Mouse (Mus musculus) lung, embryonic 16.5 days (tissue): ENCODE results near the gene Ubash3a. TPM values are rescaled to one million over a fixed set of nuclear protein-coding genes. Genes with fewer than 3 reads are reported as not detected.

Experiments used
- ATAC-seq: fragments of 200-750 bp; cut with Nextera tagmentation; 2 replicates; pipeline ENCODE4 v1.8.0; 2017; ENCODE audit warnings: low read depth, mild to moderate bottlenecking, moderate library complexity
- H3K27ac ChIP-seq: fragments of 300-500 bp; sonication (generic); 2 replicates; pipeline ENCODE4 v1.5.1; 2014; ENCODE audit warnings: mild to moderate bottlenecking, control low read depth, low read length
- H3K27me3 ChIP-seq: fragments of 300-500 bp; sonication (generic); 2 replicates; pipeline ENCODE4 v1.6.1; 2014; ENCODE audit warnings: low read depth, low read length, mixed read lengths; ENCODE audit not compliant: control insufficient read depth, insufficient read depth
- H3K36me3 ChIP-seq: fragments of 300-500 bp; sonication (generic); 2 replicates; pipeline ENCODE4 v1.6.1; 2014; ENCODE audit warnings: low read length; ENCODE audit not compliant: control insufficient read depth, insufficient read depth
- H3K4me1 ChIP-seq: fragments of 300-500 bp; sonication (generic); replicated peaks from 2 replicates; pipeline ENCODE4 v1.6.1; 2014; ENCODE audit warnings: low read length, mixed read lengths; ENCODE audit not compliant: control insufficient read depth, insufficient read depth
- H3K4me2 ChIP-seq: fragments of 300-500 bp; sonication (generic); 2 replicates; pipeline ENCODE4 v1.6.1; 2014; ENCODE audit warnings: low read depth, low read length, control low read depth
- H3K4me3 ChIP-seq: fragments of 300-500 bp; sonication (generic); 2 replicates; pipeline ENCODE4 v1.5.1; 2014; ENCODE audit warnings: mild to moderate bottlenecking, low read length, control low read depth
- H3K9ac ChIP-seq: fragments of 300-500 bp; sonication (generic); 2 replicates; pipeline ENCODE4 v1.6.1; 2014; ENCODE audit warnings: low read length, control low read depth
- H3K9me3 ChIP-seq: fragments of 300-500 bp; sonication (generic); 2 replicates; pipeline ENCODE4 v1.6.1; 2016; ENCODE audit warnings: low read length; ENCODE audit not compliant: control insufficient read depth
- WGBS: fragments of 180-500 bp; shearing (Covaris S2); extraction: QIAGEN DNeasy Blood & Tissue Kit; methylation state at CpG from one replicate; pipeline ENCODE4 v1.1.7; 2014; 5-methylcytosine and 5-hydroxymethylcytosine counted together
- polyA plus RNA-seq: library from polyadenylated mRNA; unstranded; fragments of >200 nt; fragmentation: Nextera tagmentation; extraction: Ambion mirVana; gene quantifications from 2 replicates; pipeline ENCODE4 v1.2.1, GENCODE M21; 2015

Gene Ubash3a
- polyA plus RNA-seq, 1 experiment from 2014 or later, result 0.90 TPM

GRCm38 (mm10) chr17:31208654-31209053 is 981 bp downstream of the Ubash3a start:
- no peak overlapping the region for H3K9ac ChIP-seq
- H3K4me1 ChIP-seq, result no peaks in the 10 kb centered on the region
- 82% methylated on average over 8 of the region's 8 CpGs for WGBS
- H3K4me3 ChIP-seq, result no peak overlapping the region
- H3K27me3 ChIP-seq, result no peaks in the 10 kb centered on the region
- H3K4me2 ChIP-seq, result no peak overlapping the region
- H3K9me3 ChIP-seq, result no peaks in the 10 kb centered on the region
- no peaks in the 10 kb centered on the region for H3K36me3 ChIP-seq
- no peak overlapping the region for H3K27ac ChIP-seq
- ATAC-seq, result no peak

DNA sequence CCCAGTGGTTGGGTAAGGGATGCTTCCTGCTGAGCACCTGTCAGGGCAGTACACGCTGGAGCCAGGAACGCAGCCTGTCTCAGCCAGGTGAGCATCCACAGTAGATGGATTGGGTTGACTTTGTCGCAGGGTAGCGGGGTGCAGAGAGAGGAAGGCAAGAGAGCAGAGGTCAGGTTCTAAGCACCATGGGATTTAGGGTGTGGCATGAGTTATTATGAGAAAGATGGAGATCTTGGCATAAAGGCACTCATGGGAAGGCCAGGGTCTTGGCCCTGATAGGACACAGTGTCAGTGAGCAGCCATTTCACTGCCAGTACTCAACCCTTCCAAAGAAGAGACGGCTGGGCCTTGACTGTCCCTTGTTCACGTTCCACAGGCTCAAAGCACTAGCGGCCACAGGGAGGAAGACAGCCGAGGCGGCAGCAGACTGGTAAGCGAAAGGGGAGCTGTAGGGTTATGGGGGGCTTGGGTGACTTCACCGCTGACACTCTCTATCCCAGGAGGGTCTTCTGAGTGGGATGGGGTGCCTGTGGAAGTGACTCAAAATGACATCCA is 1.8 kb downstream of the Ubash3a start:
- WGBS, result 85% methylated on average over 11 of the region's 11 CpGs
- no peak for ATAC-seq

GRCm38 (mm10) chr17:31210299-31210698 is 2.6 kb downstream of the Ubash3a start:
- Histone ChIP-seq H3K27me3 (no peaks in the 10 kb centered on the region), H3K27ac (no peak overlapping the region), H3K36me3 (no peaks in the 10 kb centered on the region), H3K4me2 (no peak overlapping the region), H3K4me3 (no peak overlapping the region), H3K9ac (no peak overlapping the region), H3K4me1 (no peaks in the 10 kb centered on the region), H3K9me3 (no peaks in the 10 kb centered on the region)
- no peak for ATAC-seq
- 79% methylated on average over 7 of the region's 7 CpGs for WGBS

More for the DNA sequence above, 1.8 kb downstream of the Ubash3a start:
- Histone ChIP-seq H3K9me3 (no peaks in the 10 kb centered on the region), H3K4me1 (no peaks in the 10 kb centered on the region), H3K4me2 (no peak overlapping the region), H3K36me3 (no peaks in the 10 kb centered on the region), H3K9ac (no peak overlapping the region), H3K4me3 (no peak overlapping the region), H3K27ac (no peak overlapping the region), H3K27me3 (no peaks in the 10 kb centered on the region)

DNA sequence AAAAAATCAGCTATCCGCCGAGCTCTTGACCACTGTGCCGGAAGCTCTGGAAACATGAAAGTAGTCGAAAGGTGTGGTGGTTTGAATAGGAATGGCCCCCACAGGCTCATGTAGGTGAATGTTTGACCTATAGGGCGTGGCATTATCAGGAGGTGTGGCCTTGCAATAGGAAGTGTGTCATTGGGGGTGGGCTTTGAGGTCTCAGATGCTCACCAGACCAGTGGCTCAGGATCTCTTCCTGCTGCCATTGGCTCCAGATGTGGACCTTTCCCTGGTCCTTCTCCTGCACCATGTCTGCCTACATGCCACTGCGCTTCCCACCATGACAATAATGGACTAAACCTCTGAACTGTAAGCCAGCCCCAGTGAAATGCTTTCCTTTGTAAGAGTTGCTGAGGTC is 4.2 kb downstream of the Ubash3a start:
- Histone ChIP-seq H3K4me1 (no peaks in the 10 kb centered on the region), H3K36me3 (no peaks in the 10 kb centered on the region), H3K27ac (no peak overlapping the region), H3K9me3 (no peaks in the 10 kb centered on the region), H3K9ac (no peak overlapping the region), H3K27me3 (no peaks in the 10 kb centered on the region), H3K4me3 (no peak overlapping the region), H3K4me2 (no peak overlapping the region)
- 81% methylated on average over 6 of the region's 6 CpGs for WGBS
- ATAC-seq, result no peak

GRCm38 (mm10) chr17:31216068-31216955 is 8.6 kb downstream of the Ubash3a start:
- WGBS, result 40% methylated on average over 5 of the region's 5 CpGs
- Histone ChIP-seq H3K4me3 (no peak overlapping the region), H3K27ac (0 out of 2 replicates have a peak overlapping the region, but pooled peaks have one; percentile 23), H3K9me3 (no peaks in the 10 kb centered on the region), H3K9ac (no peak overlapping the region), H3K4me2 (no peak overlapping the region), H3K36me3 (no peaks in the 10 kb centered on the region), H3K27me3 (no peaks in the 10 kb centered on the region), H3K4me1 (no peaks in the 10 kb centered on the region)
- ATAC-seq, result 0 out of 2 replicates have a peak, but pooled peaks have one; percentile 12

- no peaks in the 10 kb centered on the region for H3K9me3 ChIP-seq
- no peak overlapping the region for H3K4me2 ChIP-seq
- no peaks in the 10 kb centered on the region for H3K36me3 ChIP-seq
- ATAC-seq, result peak; percentile 32; the same call in 1 of the 2 replicates
- no peak overlapping the region for H3K27ac ChIP-seq
- 28% methylated on average over 4 of the region's 4 CpGs for WGBS
- H3K27me3 ChIP-seq, result no peaks in the 10 kb centered on the region
- no peak overlapping the region for H3K4me3 ChIP-seq
- peaks cover 11% of the 10 kb centered on the region; the same call in 1 of the 2 replicates for H3K4me1 ChIP-seq
- no peak overlapping the region for H3K9ac ChIP-seq
Measured at GRCm38 (mm10) chr17:31222810-31223310, 15.2 kb downstream of the Ubash3a start.

GRCm38 (mm10) chr17:31223835-31224234 is 16.2 kb downstream of the Ubash3a start:
- Histone ChIP-seq H3K4me3 (no peak overlapping the region), H3K27me3 (no peaks in the 10 kb centered on the region), H3K27ac (no peak overlapping the region; the same call in 1 of the 2 replicates), H3K9ac (no peak overlapping the region), H3K36me3 (no peaks in the 10 kb centered on the region), H3K4me2 (no peak overlapping the region), H3K4me1 (peaks cover 11% of the 10 kb centered on the region; the same call in 1 of the 2 replicates), H3K9me3 (no peaks in the 10 kb centered on the region)
- peak; percentile 62 for ATAC-seq
- 46% methylated on average over 7 of the region's 7 CpGs for WGBS

- no peaks in the 10 kb centered on the region for H3K9me3 ChIP-seq
- H3K4me1 ChIP-seq, result peaks cover 11% of the 10 kb centered on the region; the same call in 1 of the 2 replicates
- H3K4me3 ChIP-seq, result no peak overlapping the region
- no peak overlapping the region for H3K9ac ChIP-seq
- ATAC-seq, result no peak
- WGBS, result 62% methylated on average over 8 of the region's 8 CpGs
- no peak overlapping the region for H3K27ac ChIP-seq
- H3K27me3 ChIP-seq, result no peaks in the 10 kb centered on the region
- H3K36me3 ChIP-seq, result no peaks in the 10 kb centered on the region
- no peak overlapping the region for H3K4me2 ChIP-seq
Measured at GRCm38 (mm10) chr17:31224591-31224990, 16.9 kb downstream of the Ubash3a start.

- H3K36me3 ChIP-seq, result no peaks in the 10 kb centered on the region
- no peaks in the 10 kb centered on the region for H3K27me3 ChIP-seq
- ATAC-seq, result no peak
- peaks cover 11% of the 10 kb centered on the region; the same call in 1 of the 2 replicates for H3K4me1 ChIP-seq
- no peaks in the 10 kb centered on the region for H3K9me3 ChIP-seq
- no peak overlapping the region for H3K4me2 ChIP-seq
- no peak overlapping the region for H3K27ac ChIP-seq
- no peak overlapping the region for H3K9ac ChIP-seq
- no peak overlapping the region for H3K4me3 ChIP-seq
- WGBS, result 60% methylated on average over 3 of the region's 3 CpGs
Measured at GRCm38 (mm10) chr17:31226368-31226767, 18.7 kb downstream of the Ubash3a start.
